Mouse (Mus musculus) naive thymus-derived CD4-positive, alpha-beta T cell, adult 2 months (primary cell): ENCODE results near the gene Aanat.

Experiments used
- DNase-seq: peaks from one replicate; pipeline ENCODE4 v3.0.0-alpha.2; 2011; ENCODE audit warnings: low read depth

The Aanat gene

DNA sequence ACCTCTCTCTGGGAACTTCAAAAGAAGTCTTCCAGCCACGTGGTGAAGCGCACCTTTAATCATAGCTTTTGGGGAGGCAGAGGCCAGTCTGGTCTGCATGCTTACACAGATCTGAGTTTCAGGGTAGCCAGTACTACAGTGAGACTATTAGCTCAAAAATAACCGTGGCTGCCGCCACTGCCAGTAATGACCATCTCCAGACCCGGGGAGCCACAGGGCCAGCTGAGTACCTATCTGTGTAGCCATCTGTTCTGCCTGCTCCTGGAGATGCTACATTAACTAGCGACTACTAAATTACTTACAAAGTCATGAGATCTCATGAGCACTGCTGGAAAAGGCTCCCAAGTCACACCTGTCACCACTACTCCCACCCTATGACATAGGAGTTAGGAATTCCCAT is 11.2 kb upstream of the Aanat start:
- no peak for DNase-seq

DNA sequence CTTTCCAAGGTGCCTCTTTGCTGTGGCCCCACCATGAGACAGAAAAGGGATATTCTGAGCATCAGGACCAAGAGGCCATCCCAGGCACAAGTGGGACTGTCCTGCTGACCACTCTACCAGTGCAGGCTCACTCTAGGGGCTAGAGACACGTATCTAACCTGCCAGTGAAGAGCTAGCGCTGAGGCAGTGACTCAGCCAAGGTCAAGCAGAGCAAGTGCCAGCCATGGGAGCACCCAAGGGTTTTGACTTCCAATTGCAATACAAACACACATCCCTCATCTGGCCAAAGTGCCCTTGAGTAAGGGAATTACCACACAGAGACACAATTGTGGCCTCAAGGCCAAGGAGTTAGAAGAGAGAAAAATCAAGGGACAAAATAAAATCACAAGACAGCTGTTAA is 10.8 kb upstream of the Aanat start:
- no peak for DNase-seq

DNA sequence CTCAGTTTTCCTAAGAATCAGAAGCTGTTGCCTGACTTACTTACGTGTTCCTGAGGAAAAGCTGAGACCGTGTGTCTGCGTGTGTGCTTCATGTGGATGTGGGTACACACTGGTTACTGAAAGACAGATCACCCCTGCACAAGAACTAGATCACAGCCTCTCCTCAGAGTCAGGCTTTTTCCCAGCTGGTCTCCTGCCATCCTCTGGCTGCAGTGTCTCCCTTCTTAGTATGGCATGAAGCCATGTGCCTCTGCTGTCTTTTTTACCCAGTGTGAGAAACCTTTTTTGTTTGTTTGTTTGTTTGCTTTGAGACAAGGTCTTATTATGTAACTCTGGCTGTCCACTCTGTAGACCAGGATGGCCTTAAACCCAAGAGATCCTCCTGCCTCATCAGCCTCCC is 7.0 kb upstream of the Aanat start:
- DNase-seq = no peak

DNA sequence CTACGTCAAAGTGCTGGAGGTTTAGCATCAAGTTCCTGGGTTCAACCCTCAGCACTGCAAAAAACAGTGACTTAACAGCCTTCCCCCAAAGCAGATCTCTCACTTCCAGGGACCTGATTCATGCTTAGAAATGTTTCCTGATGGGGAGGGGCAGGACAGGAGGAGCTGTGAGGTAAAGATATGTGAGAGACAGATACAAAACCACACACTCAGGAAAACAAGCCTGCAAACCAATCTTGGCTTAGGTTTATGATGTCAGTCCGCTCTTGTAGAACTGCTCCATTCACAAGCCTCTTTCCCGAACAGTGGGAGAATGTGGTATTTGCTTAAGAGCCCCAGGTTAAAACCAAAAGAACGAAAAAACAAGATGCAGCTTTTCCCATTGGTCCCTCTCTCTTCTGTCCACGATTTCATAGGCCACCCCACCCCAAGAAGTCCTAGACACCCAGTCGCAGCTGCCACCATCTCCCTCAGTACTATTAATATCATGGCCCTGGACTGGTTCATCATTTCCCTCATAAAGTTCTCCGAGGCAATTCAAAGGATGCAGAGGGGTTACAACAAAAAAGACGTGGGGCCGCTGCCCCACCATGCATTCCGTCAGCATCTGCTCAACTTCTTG is 6.1 kb upstream of the Aanat start:
- DNase-seq = peak; percentile 26

DNA sequence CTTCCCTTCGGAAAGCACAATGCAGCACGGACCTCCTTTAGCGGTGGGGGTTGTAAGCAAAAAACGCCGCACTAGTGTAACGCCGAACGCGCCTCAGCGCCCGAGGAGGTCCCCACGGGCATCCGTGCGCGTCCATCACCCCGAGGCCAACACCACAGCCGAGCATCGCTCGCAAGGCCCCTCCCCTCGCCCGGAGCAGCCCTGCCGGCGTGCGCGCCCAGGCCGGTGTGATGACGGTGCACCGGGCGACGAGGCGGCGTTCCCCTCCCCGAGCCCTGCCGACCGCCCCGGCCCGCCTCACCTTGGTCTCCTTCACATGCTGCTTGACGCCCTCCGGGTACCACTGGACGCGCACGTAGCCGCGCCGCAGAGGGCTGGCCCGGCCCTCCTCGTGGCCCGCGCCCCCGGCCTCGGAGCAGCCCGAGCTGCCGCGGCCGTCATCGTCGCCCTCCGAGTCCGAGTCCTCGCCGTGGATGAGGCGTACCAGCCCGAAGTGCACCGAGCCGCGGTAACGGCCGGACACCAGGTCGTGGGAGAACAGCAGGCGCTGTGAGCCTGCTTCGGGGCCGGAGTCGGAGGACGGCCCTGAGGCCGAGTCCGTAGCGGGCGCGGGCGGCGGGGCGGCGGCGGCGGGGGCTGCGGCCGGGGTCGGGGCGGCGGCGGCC is 5.4 kb upstream of the Aanat start:
- DNase-seq = peak; percentile 72

DNA sequence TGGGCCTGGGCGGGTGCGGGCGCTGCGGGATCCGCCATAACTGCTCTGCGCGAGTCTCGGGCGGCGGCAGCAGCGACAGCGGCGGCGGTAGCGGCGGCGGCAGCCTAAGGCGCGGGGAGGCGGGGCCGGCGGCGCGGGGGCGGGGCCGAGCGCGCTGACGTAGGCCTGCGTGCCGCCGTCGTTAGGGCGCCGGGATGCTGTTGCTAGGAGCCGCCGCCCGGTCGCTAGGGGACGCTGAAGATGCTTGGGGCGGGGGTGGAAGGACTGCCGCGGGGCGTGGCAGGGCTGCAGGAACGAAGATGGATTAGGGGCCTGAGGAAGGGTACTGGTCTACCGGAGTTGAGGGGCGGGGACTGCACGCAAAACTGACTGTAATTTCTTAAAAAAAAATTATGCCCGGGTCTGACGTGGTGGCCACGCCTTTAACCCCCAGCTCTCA is 4.8 kb upstream of the Aanat start, which contains the start of gene Ube2o:
Ube2o (minus strand) TSS at position 72 of the 439 bp plus-strand sequence.
- peak; percentile 95 for DNase-seq

DNA sequence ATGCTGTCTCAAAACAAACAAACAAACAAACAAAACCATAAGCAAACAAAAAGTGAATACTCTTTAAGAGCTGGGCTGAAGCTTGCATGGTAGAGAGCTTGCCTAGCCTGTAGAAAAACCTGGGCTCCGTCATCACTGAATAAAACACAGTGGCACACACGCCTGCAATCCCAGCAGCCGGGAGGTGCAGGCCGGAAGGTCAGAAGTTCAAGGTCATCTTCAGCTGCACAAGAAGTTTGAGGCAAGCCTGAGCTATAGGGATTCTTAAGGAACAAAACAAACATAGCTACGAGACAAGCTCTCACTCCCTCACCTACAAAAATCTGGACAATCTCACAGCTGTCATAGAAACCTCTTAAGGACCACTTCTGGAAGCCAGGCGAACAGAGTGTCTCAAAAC is 550 bp upstream of the Aanat start:
- DNase-seq = no peak

DNA sequence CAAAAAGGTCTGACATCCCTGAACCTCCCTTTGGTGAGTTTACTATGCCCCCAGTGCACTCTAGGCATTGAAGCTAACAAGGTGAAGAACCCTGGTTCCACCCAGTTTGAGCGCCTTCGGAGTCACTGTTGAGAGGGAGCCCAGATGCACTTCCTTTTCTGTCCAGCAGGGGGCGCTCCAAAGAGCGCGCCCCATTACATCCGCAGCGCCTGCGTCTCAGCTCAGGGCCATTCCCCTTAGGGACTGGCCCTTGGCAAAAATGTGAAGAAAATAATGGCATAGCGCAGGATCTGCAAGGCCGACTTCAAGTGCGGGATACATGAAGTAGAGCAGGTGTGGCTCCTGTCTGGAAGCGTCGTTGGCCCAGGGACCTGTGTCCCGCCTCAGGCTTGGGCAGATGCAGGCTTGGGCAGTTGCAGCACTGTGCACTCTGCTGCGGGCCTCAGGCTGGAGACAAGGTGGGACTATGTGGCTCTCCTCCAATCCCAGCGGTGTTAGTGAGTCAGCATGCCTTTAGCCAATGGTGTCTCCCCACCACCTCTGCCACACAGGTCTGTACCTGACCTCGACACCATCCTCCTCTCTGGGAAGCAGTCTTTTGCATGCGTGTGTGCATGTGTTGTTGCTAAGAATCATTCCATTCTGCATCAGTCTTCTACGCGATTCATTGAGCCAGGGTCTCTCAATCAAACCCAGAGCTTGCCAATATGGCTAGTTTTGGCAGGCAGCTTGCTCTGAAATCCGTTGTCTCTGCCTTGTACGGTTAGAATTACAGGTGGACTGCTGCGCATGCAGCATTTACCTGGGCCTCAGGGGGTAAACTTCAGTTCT is 784 bp downstream of the Aanat start:
- DNase-seq = peak; percentile 87

DNA sequence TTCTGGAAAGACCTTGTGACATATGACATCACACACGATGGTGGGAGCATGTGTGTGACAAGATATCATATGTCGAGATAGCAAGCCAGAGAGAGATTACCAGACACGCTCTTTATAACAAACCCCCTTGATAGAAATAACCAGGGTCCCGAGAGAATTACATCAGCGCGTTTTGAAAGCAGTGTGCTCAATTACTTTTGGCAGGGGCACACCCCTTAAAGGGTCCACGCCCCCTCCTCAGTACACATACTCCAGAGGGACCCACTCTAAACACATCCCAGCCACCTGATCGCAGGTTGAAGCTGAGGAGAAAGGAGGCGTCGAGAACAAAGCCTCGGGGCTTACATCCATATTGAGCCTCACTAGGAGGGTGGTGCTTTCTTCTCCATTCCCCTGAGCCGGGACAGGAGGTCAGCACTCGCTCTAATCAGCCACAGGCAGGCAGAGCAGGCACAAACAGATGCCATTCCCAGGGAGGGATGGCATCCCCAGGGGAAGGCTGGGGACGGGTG is 2.8 kb downstream of the Aanat start:
- no peak for DNase-seq

DNA sequence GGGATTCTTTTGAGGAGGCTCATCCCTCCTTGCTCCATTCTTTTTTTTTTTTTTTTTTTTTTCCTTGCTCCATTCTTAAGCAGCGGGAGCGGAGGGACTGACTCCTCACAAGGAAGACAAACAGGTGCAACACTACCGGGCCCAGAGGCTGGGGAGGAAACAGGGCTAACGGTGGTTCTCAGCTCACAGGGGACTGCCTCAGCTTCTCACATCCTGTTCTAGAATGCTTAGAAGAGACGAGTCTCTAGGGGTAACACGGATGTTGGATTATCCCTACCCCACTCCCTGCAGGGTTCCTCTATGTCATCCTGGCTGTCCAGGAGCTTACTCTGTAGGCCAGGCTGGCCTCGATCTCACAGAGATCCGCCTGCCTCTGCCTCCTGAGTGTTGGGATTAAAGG is 3.3 kb downstream of the Aanat start:
- no peak for DNase-seq

DNA sequence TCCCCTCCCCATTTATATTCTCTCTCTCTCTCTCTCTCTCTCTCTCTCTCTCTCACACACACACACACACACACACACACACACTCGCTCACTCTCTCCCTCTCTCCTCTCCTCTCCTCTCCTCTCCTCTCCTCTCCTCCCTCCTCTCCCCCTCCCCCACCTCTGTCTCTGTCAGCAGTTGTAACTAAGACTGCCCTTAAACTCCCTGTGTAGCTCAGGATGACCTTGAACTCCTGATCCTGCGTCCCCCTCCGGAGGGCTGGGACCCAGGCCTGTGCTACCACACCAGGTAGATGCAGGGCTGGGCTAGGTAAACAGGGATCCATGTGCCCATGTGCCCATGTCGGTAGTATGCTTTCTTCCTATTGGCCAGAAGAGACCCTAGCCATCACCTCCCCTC is 5.4 kb downstream of the Aanat start:
- no peak for DNase-seq

DNA sequence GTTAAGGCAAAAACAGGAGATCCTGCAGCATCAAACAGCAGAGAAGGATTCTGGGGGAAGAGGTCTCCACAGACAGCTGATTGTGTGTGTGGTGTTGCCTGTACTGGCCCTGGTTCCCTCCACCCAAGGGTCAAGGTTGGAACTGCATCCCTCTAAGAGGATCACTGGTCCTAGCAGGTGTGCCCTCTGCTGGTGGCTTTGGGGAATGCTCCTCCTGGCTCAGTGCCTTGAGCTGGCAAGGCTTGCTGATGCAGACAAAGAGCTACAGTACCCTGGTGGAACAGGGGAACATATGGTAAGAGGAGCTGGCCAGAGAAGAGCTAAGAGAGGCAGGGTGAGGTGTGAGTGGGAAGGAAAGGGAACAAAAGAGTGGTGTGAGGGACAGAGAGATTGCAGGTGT is 6.2 kb downstream of the Aanat start:
- peak; percentile 90 for DNase-seq

DNA sequence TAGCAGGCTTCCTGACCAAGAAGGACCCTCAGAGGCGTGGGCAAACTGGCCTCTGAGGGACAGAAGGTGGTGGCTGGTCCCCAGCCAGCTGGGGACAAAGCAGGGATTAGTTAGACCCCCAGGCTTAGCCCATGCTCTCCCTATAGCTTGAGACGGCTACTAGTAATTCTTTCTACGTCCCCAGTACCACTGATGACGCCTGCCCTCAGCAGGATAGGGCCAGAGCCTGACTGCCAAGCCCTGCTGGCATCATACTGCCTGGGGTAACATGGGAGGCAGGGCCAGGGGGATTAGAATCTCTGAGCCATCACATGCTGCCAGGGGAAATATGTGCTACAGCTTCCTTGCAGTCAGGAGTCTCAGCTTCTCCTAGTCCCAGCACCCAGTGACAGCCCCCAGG is 7.1 kb downstream of the Aanat start:
- DNase-seq = no peak

DNA sequence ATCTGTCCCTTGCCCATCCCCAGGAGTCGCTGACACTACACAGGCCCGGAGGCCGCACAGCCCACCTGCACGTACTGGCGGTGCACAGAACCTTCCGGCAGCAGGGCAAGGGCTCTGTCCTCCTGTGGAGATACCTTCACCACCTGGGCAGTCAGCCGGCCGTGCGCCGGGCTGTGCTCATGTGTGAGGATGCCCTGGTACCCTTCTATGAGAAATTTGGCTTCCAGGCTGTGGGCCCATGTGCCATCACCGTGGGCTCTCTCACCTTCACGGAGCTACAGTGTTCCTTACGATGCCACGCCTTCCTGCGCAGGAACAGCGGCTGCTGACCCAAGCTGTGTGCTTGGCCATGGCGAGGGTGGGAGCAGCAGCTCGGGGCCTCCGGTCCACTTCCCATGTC is 10.5 kb downstream of the Aanat start:
- DNase-seq = no peak

DNA sequence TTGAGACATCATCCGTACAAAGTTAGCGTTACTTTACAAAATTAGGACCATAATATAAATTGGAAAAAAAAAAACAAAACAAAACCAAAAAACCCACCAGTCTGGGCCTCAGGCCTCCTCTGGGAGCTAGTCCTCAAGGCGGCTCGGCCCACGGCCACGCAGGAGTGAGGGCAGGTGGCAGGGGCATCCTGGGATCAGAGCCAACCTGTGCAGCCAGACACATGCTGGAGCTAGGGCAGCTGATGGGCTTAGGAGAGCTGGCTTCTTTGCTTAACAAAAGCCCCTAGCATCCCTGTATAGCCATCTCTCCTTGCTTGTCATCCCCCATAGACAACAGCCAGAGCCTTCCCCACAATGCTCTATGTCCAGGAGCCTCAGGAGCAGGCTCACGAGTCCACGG is 12.0 kb downstream of the Aanat start:
- no peak for DNase-seq

DNA sequence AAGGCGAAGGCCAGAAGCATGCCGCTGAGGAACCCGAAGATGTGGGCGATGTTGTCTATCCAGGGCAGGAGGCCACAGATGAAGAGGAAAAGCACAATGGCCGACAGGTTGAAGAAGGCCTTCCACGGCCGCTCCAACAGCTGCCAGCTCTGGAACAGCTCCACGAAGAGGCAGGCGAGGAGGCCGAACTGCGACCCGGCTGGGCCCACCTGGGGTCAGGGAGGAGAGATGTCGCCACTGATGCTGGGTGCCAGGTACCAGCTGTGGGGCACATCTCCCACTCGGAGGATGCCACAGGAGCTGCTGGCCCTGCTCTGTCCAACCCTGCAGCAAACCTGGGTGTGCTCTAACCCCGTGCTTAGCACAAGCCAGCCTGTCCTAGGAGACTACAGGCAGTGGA is 13.0 kb downstream of the Aanat start:
- no peak for DNase-seq

DNA sequence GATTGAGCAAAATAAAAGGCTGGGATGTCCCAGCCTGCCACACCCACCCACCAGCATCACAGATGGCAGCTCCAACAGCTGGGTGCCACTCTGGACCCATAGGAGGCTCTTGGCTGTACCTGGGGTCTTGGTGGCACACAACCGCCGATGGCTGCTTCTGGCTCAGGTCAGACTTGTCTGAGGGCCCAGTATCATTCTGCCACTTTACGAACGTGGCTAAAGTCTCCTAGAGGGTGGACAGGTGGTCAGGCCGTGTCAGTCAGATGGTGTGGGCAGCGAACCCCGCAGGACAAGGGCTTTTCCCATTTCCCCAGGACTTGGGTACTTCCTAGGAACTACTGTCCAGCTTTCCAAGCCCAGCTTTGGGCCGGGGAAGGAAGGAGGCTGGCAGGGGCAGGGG is 14.9 kb downstream of the Aanat start:
- no peak for DNase-seq

DNA sequence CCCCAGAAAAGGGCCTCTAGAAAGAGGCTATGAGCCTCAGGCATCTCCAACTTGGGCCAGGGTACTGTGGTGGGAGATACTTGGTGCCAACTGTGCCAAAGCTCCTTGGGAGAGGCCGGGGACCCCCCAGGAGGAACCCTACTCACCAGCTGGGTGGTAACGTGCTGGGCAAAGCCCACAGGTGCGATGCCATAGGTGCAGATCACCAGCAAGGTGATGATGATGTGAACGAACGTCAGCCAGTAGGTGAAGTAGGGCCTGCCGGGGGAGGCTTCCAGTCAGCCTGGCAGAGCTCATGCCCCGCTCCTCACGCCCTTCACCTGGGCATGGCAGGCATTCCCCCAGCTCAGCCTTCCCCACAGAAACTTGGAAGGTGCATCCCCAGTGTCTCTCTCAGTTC is 15.8 kb downstream of the Aanat start:
- no peak for DNase-seq

DNA sequence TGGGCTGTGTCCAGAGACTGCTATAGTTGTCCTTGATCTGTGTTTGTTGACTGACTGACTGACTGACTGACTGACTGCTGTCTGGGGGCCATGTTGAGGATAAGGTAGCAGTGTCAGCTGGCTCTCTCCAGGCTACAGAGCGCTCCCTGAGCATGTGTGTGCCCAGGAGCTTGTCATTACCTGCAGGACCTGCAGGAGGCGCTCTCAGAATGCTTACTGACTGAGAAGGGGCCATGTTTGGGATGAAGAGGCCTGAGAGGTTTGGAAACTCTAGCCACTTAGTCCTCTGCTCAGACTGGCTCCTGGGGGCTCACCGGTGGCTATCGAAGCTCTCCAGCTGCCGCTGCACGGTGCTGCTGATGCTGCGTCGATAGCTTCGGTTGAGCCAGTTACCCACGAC is 17.1 kb downstream of the Aanat start:
- DNase-seq = peak; percentile 54

DNA sequence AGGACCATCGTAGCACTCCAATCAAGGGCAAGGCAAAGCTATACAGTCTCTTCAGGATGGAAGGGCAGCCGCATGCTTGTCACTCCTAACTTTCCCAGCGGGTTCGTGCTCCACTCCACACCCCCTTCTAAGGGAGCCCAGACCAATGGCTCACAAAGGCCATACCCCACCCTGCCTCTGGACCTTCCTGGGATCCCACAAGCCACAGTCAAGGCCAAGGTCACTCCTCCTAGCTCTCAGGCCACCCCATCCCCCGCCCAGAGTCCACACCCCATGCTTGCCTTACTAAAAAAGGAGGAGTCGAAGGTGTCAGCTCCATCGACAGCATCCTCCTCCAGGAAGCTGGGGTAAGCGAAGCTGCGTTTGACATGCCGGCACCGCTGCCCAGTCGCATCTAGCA is 17.9 kb downstream of the Aanat start:
- DNase-seq = no peak

DNA sequence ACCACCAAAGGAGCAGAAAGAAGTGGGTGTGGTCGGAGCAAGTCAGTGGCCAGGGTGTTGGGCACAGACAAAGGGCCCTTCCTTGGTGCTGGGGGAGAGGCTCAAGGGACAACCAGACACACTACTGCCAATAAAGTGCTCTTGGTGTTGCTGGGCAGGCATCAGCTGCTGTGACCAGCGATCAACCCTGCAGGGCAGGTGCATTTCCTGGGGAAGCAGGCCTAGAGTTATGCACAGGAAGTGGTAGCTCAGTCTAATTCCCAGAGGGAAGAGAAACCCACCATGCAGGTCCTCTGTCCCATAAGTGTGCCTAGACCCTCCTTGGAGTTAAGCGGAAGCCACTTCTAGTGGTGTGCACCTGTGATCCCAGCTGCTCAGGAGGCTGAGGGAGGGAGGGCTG is 21.5 kb downstream of the Aanat start:
- DNase-seq = no peak

DNA sequence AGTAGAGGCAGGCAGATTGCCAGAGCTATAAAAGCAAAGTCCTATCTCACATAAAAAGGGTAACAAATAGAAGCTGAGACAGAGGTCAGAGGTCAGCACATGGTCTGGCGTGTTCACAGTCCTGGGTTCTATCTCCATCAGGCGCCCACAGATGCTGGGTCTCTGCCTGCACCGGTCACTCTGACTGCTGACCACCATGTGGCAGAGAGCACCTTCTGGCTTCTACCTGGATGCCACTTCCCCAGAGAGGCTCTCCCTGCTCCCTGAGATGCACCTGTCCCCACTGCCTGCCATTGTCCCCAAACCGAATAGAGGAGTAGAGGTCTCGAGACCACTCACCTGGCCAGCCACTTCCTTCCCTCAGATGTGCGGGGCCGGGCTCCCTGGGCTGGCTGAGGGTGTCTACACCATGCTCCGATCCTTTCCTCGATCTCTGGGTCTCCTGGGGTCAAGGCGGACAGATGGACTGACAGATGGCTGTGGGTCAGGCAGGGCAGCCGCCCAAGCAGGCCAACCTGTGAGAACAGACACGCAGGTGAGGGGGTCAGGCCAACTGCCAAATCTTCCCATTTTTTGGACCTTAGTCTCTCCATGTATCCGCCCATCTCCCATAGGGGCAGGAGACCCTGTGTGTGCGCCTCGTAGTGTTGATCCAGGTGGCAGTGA is 23.9 kb downstream of the Aanat start:
- no peak for DNase-seq
